Mouse (Mus musculus): ENCODE results near the gene Hist1h2ah. TPM values are rescaled to one million over a fixed set of nuclear protein-coding genes. Genes with fewer than 3 reads are reported as not detected.
"Not testable (repeated sequence)": the region's sequence is repeated elsewhere in the genome, so short reads cannot be mapped to it uniquely, and the experiment has no call there.

Gene Hist1h2ah
- polyA plus RNA-seq (2012; rRNA removed): 1.8 and 3.7 TPM in 2 replicates

GRCm38 (mm10) chr13:22035267-22036148, at the start of gene Hist1h2ah, which contains the start of gene Hist1h2bk:
Gene Hist1h2ah (minus strand): TSS chr13:22035568.
Gene Hist1h2bk (plus strand): TSS chr13:22035870.
- H3K27me3 ChIP-seq (ENCODE audit: control insufficient read depth, insufficient read depth, low read length); H3K36me3 ChIP-seq (ENCODE audit: control insufficient read depth, insufficient read depth, low read length); H3K4me1 ChIP-seq (ENCODE audit: control insufficient read depth, insufficient read depth, low read length): not testable (repeated sequence)
- Histone ChIP-seq H3K27ac (ENCODE audit: control insufficient read depth, insufficient read depth, low read depth, low read length) (peak within 1 kb of the TSS; percentile 58), H3K4me3 (ENCODE audit: control insufficient read depth, low read depth, low read length) (peak within 1 kb of the TSS; percentile 59)

GRCm38 (mm10) chr13:22084140-22084539, 48.8 kb upstream of the Hist1h2ah start, which contains the start of gene Vmn1r188:
Gene Vmn1r188 (plus strand): TSS chr13:22084440.
- not testable (repeated sequence) for H3K27ac ChIP-seq (ENCODE audit: control insufficient read depth, insufficient read depth, low read depth, low read length)

DNA sequence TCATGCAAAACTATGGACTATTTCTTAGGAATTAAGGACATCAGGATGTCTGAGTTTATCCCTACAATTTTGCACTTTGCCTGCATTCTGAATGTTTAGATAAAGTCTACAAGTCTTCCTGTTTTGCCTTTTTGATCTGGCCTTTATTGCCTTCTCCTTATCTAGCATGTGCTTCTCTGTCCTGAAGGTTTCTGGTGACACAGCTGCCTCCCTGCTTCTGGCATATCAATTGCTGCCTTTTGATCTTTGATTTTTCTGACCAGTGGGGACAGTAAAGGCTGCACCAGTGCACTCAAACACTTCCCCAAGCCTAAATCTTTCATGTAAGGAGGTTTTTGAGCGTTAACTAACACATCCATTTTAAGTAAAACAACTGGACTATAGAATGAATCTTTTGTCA, 28.1 kb upstream of the Hist1h2ah start:
- no peak overlapping the region for H3K4me3 ChIP-seq (ENCODE audit: control insufficient read depth, low read depth, low read length)
- H3K27me3 ChIP-seq (ENCODE audit: control insufficient read depth, insufficient read depth, low read length): no peaks in the 10 kb centered on the region
- H3K4me1 ChIP-seq (ENCODE audit: control insufficient read depth, insufficient read depth, low read length): no peaks in the 10 kb centered on the region
- no peaks in the 10 kb centered on the region for H3K36me3 ChIP-seq (ENCODE audit: control insufficient read depth, insufficient read depth, low read length)
- TF ChIP-seq POLR2A (IDR thresholded peaks at IDR 0.05; ENCODE audit: control insufficient read depth, low read depth, low read length) (no peak), CTCF (IDR thresholded peaks at IDR 0.05; ENCODE audit: control insufficient read depth, insufficient read depth, insufficient replicate concordance, low read depth, low read length) (no peak)
- no peak overlapping the region for H3K27ac ChIP-seq (ENCODE audit: control insufficient read depth, insufficient read depth, low read depth, low read length)

More at GRCm38 (mm10) chr13:22084140-22084539, 48.8 kb upstream of the Hist1h2ah start, which contains the start of gene Vmn1r188:
- not testable (repeated sequence) for H3K36me3 ChIP-seq (ENCODE audit: control insufficient read depth, insufficient read depth, low read length); H3K4me3 ChIP-seq (ENCODE audit: control insufficient read depth, low read depth, low read length); H3K27me3 ChIP-seq (ENCODE audit: control insufficient read depth, insufficient read depth, low read length); H3K4me1 ChIP-seq (ENCODE audit: control insufficient read depth, insufficient read depth, low read length)

DNA sequence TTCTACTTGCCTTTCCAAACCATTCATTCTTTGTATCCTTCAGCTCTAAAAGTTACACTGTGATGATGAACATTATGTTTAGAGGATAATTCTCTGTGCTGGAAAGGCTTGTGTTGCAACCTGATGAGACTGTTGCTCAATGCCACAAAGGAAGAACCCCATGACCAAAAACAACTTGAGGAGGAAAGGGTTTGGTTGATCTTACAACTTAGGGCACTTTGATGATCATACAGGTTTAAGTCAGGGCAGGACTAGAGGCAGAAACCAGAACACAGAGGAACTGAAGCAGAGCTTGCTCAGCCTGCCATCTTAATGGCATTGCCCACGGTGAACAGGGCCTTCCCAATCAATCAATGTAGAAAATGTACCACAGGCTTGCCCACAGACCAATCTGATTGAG, 26.1 kb upstream of the Hist1h2ah start:
- Histone ChIP-seq H3K27ac (ENCODE audit: control insufficient read depth, insufficient read depth, low read depth, low read length) (no peak overlapping the region), H3K27me3 (ENCODE audit: control insufficient read depth, insufficient read depth, low read length) (no peaks in the 10 kb centered on the region), H3K4me1 (ENCODE audit: control insufficient read depth, insufficient read depth, low read length) (no peaks in the 10 kb centered on the region), H3K4me3 (ENCODE audit: control insufficient read depth, low read depth, low read length) (no peak overlapping the region), H3K36me3 (ENCODE audit: control insufficient read depth, insufficient read depth, low read length) (no peaks in the 10 kb centered on the region)
- no peak for TF ChIP-seq POLR2A (IDR thresholded peaks at IDR 0.05; ENCODE audit: control insufficient read depth, low read depth, low read length)

DNA sequence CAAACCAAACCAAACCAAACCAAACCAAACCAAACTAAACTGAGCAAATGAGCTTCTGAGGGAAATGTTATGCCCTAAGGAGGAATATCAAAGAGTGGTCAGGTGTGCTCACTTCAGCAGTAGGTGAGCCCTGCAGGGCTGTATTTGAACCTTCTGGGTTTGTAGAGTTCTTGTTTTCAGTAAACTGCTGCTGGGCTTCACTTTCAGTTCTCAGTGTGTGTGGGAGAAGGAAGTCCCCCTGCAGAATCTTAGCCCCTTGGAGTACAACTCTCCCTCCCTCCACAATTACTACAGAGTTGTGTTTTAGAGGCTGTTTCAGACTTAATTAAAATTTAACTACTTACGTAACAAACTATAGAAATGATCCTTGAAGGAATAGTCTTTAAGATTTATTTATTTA, 18.4 kb upstream of the Hist1h2ah start:
- no peak for TF ChIP-seq POLR2A (IDR thresholded peaks at IDR 0.05; ENCODE audit: control insufficient read depth, low read depth, low read length)
- no peak for TF ChIP-seq CTCF (IDR thresholded peaks at IDR 0.05; ENCODE audit: control insufficient read depth, insufficient read depth, insufficient replicate concordance, low read depth, low read length)
- peaks cover 6% of the 10 kb centered on the region for H3K4me1 ChIP-seq (ENCODE audit: control insufficient read depth, insufficient read depth, low read length)
- H3K36me3 ChIP-seq (ENCODE audit: control insufficient read depth, insufficient read depth, low read length): no peaks in the 10 kb centered on the region
- no peak overlapping the region for H3K27ac ChIP-seq (ENCODE audit: control insufficient read depth, insufficient read depth, low read depth, low read length)
- H3K27me3 ChIP-seq (ENCODE audit: control insufficient read depth, insufficient read depth, low read length): no peaks in the 10 kb centered on the region
- no peak overlapping the region for H3K4me3 ChIP-seq (ENCODE audit: control insufficient read depth, low read depth, low read length)

GRCm38 (mm10) chr13:22051523-22051859, 16.1 kb upstream of the Hist1h2ah start:
- H3K27ac ChIP-seq (ENCODE audit: control insufficient read depth, insufficient read depth, low read depth, low read length): no peak overlapping the region
- H3K4me1 ChIP-seq (ENCODE audit: control insufficient read depth, insufficient read depth, low read length): peaks cover 6% of the 10 kb centered on the region
- H3K4me3 ChIP-seq (ENCODE audit: control insufficient read depth, low read depth, low read length): no peak overlapping the region; the same call in 1 of the 2 replicates
- H3K36me3 ChIP-seq (ENCODE audit: control insufficient read depth, insufficient read depth, low read length): no peaks in the 10 kb centered on the region
- TF ChIP-seq CTCF (IDR thresholded peaks at IDR 0.05; ENCODE audit: control insufficient read depth, insufficient read depth, insufficient replicate concordance, low read depth, low read length) (no peak), POLR2A (IDR thresholded peaks at IDR 0.05; ENCODE audit: control insufficient read depth, low read depth, low read length) (no peak)
- H3K27me3 ChIP-seq (ENCODE audit: control insufficient read depth, insufficient read depth, low read length): no peaks in the 10 kb centered on the region

- H3K27me3 ChIP-seq (ENCODE audit: control insufficient read depth, insufficient read depth, low read length): no peaks in the 10 kb centered on the region
- TF ChIP-seq CTCF (IDR thresholded peaks at IDR 0.05; ENCODE audit: control insufficient read depth, insufficient read depth, insufficient replicate concordance, low read depth, low read length) (peak; percentile 53; the same call in 1 of the 2 replicates), POLR2A (IDR thresholded peaks at IDR 0.05; ENCODE audit: control insufficient read depth, low read depth, low read length) (no peak)
- H3K4me1 ChIP-seq (ENCODE audit: control insufficient read depth, insufficient read depth, low read length): peaks cover 6% of the 10 kb centered on the region
- H3K4me3 ChIP-seq (ENCODE audit: control insufficient read depth, low read depth, low read length): peak overlapping the region; percentile 42
- H3K36me3 ChIP-seq (ENCODE audit: control insufficient read depth, insufficient read depth, low read length): no peaks in the 10 kb centered on the region
- no peak overlapping the region for H3K27ac ChIP-seq (ENCODE audit: control insufficient read depth, insufficient read depth, low read depth, low read length)
Observed at GRCm38 (mm10) chr13:22050591-22051522, 15.5 kb upstream of the Hist1h2ah start.

Data from testis, adult 2 months (tissue).